Mouse (Mus musculus) inflammation-experienced regulatory T-cells, adult 16 weeks (primary cell): Measurements from ENCODE around the gene Rbm15. TPM values are rescaled to one million over a fixed set of nuclear protein-coding genes. Genes with fewer than 3 reads are reported as not detected.

ENCODE experiments used
- polyA plus RNA-seq: library from polyadenylated mRNA; unstranded; fragments of 100-300 nt; shearing (Covaris generic); gene quantifications from one replicate; pipeline ENCODE4 v1.2.1, GENCODE M21; 2017

Gene Rbm15
- 12.8 TPM for polyA plus RNA-seq

GRCm38 (mm10) chr3:107333381-107334201 is at the start of gene Rbm15:
TSS of gene Rbm15 (minus strand) at chr3:107333673.

GRCm38 (mm10) chr3:107290764-107291381 is 42.6 kb downstream of the Rbm15 start, which contains the start of gene Slc16a4:
TSS of gene Slc16a4 (plus strand) at chr3:107291230.

GRCm38 (mm10) chr3:107278479-107279269 is 54.8 kb downstream of the Rbm15 start, which contains the start of gene Lamtor5:
TSS of gene Lamtor5 (plus strand) at chr3:107278858.

Other genes with a start within 250 kb of the Rbm15 start
- gene Kcna2, start 232.5 kb downstream of the Rbm15 start, polyA plus RNA-seq: 1.9 TPM
- gene Kcna10, start 150.6 kb downstream of the Rbm15 start, polyA plus RNA-seq: not detected
- not detected for gene Cym, start 111.9 kb downstream of the Rbm15 start, polyA plus RNA-seq
- gene A630076J17Rik, start 103.1 kb downstream of the Rbm15 start, polyA plus RNA-seq: not detected
- gene Prok1, start 94.0 kb downstream of the Rbm15 start, polyA plus RNA-seq: 0.63 TPM
- gene Lamtor5, start 54.8 kb downstream of the Rbm15 start, polyA plus RNA-seq: 205 TPM
- 0.87 TPM for gene Slc16a4, start 42.4 kb downstream of the Rbm15 start, polyA plus RNA-seq
- gene Kcnc4, start 125.9 kb upstream of the Rbm15 start, polyA plus RNA-seq: not detected
- gene Slc6a17, start 184.3 kb upstream of the Rbm15 start, polyA plus RNA-seq: not detected
- not detected for gene Ubl4b, start 221.4 kb upstream of the Rbm15 start, polyA plus RNA-seq